Mouse (Mus musculus): ENCODE measurements around the gene Fam207a.

The Fam207a gene

DNA sequence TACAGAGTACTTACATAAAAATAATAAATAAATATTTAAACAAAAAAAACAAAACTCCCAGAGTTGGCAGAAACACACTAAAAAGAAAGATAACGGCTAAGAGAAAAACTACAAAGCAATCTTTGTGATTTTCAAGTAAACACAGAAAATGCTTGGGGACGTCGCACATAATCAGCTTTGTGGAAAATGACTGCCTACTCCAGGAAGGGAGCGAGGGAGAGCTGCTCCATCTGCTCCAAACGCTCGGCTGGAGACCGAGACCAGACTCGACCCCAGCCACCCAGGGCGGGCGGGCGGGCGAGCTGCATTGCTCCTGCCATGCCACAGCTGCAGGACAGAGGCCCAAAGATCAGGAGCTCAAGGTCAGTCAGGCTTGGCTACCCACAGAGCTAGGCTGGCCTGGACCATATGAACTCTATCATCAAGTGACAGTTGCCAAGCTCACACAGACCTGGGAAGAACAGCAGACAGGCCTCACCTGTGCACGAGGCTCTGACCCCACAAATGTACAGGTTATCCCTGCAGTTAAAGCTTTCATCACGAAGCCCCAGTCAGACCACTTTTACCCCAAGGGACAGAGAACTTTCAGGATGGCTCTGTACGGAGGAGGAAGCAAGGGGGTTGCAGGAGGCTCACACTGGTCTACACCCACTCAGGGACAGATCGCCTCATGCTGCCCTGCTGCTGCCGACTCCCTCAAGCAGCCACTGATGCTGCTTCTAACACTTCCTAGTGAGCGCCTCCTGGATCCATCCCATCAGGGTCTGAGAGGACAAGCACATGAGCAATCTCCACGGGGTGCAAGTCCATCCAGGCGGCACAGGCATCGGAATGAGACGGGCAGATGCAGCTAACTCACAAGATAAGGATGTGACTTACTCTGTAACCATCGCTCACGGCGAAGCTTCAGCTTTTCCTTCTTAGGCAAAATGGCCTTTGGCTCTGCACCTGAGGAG is 12.3 kb downstream of the Fam207a start:
- no peak for DNase-seq (ENCODE audit: low spot score)

- DNase-seq (ENCODE audit: low spot score): no peak
Observed at GRCm38 (mm10) chr10:77500636-77501035, 14.9 kb downstream of the Fam207a start.

DNA sequence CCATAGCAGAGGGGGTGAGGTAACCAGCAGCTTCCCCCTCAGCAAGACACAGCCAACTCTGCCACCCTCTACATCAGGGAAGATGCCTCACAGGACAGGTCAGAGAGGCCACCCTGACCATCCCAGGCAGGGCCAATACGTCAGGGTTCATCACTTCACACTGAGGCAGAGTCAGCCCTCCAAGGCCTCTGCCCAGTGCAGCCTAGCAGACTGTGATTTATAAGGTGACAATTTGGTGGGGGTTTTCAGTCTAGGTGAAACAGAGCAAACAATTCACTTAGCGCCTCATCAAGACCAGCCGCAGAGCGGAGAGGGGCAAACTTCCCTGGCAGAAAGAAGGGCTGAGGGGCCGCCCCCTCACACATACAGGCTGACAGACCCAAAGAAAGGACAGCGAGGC is 17.3 kb downstream of the Fam207a start:
- no peak for DNase-seq (ENCODE audit: low spot score)

- no peak for DNase-seq (ENCODE audit: low spot score)
Observed at GRCm38 (mm10) chr10:77497185-77497584, 18.4 kb downstream of the Fam207a start.

- no peak for DNase-seq (ENCODE audit: low spot score)
Observed at GRCm38 (mm10) chr10:77492885-77493284, 22.7 kb downstream of the Fam207a start.

GRCm38 (mm10) chr10:77491585-77491984 is 24.0 kb downstream of the Fam207a start:
- no peak for DNase-seq (ENCODE audit: low spot score)

DNA sequence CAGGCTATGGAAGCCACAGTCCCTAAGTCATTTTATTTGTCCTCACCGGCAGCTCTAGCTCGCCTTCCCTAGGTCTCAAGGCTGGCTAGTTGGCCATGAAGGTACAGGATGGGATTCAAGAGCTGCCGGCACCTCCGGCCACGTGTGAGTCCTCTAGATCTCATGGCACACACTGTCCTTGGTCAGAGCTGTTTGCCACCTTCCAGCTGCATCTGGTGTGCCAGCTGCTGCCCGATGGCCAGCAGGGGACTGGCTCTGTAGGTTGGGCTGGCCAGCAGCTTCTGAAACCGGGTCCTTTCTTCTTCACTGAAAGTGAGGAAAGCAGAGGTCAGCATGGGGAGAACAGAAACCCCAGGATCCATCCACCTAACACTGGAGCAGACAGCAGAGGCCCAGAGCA is 27.4 kb downstream of the Fam207a start:
- DNase-seq (ENCODE audit: low spot score): no peak

GRCm38 (mm10) chr10:77485786-77486185 is 29.8 kb downstream of the Fam207a start:
- DNase-seq (ENCODE audit: low spot score): no peak

GRCm38 (mm10) chr10:77484205-77484935 is 31.2 kb downstream of the Fam207a start:
- DNase-seq (ENCODE audit: low spot score): peak; percentile 76

DNA sequence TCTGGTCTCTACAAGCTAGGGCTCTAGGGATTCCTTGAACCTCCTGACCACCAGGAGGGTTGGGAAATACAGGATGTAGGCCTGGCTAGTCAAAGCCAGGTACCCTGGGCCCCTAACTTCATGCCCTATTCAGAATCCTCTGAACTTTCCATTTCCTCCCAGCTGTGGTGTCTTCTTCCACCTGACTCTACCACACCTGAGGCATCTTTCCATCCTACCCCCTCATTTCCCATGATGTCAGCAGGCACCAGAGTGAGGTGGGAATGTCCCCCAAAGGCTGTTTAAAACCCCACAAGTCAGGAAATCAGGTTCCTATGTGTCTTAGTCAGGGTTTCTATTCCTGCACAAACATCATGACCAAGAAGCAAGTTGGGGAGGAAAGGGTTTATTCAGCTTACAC is 33.8 kb downstream of the Fam207a start:
- DNase-seq (ENCODE audit: low spot score): no peak

DNA sequence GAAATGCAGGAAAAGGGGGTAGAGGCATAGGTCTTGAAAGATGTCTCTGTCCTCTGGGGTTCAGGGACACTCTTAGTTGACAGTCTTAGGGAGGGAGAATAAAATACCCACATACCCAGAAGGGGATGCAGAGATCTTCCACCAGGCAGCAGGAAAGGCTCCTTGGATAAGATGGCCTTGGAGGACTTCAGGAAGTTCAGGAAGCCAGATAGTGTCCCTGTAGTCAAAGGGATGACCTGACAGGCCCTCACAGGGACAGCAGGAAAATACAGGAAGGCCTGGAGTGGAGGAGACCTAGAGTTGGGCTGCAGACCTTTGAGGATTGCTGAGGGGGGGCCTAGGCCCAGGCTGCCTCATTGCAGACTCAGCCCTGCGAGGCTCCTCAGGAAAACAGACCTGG is 35.6 kb downstream of the Fam207a start:
- no peak for DNase-seq (ENCODE audit: low spot score)

GRCm38 (mm10) chr10:77476907-77477306 is 38.7 kb downstream of the Fam207a start:
- no peak for DNase-seq (ENCODE audit: low spot score)

GRCm38 (mm10) chr10:77472188-77472587 is 43.4 kb downstream of the Fam207a start:
- no peak for DNase-seq (ENCODE audit: low spot score)

- DNase-seq (ENCODE audit: low spot score): no peak
Observed at GRCm38 (mm10) chr10:77471512-77471911, 44.1 kb downstream of the Fam207a start.

GRCm38 (mm10) chr10:77470763-77471162 is 44.8 kb downstream of the Fam207a start:
- DNase-seq (ENCODE audit: low spot score): no peak

DNA sequence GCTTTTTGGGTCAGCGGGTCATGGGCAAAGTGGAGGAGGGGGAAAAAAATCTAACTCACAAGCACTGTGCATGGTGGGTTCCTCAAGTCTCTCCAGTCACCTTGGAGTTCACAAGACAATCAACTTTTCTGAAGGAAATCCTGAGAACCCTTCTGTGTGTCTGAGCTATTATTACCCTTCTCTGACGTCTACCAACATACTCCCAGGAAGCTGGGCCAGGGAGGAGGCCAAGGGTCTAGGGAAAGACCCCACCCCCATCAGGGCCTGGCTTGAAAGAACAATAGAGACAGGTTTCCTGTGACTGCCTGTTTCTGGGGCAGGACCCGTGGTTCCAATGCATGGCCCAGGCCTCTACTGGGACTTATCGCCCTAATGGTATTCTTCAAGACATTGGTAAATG is 46.9 kb downstream of the Fam207a start:
- no peak for DNase-seq (ENCODE audit: low spot score)

DNA sequence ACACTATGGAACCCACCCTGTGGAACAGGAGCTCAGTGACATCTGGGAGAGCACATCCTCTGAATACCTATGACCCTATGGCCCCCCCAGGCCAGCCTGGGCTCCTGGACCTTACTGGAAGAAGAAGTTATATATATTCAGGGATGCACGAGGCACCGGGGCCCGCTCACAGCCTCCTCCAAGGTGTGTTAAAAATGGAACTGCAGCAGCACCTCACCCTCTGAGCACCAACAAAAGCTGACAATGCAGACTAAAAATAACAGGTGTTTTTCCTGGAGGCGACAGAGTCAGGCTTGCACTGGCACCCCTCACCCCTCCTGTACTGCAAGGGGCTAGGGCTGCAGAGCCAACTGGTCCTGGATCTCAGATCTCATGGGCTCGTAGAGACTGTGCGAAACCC is 48.2 kb downstream of the Fam207a start:
- DNase-seq (ENCODE audit: low spot score): no peak

DNA sequence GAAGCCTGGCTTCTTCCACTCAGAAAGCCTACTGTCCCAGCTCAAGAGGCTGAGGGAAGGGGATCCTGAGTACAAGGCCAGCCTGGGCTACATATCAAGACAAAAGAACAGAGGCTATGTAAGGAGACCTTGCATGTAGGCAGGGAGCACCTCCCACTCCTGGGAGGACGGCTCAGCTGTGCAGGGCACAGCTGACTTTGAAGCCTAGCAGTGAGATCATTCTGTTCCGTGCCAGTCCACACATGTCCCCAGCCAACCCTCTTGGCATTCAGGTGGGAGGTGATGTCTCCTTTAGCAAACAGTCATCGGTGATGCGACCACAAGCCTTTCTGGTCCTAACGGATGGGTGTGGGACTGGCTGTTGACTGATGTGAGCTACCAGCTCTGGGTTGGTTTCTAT is 49.7 kb downstream of the Fam207a start:
- no peak for DNase-seq (ENCODE audit: low spot score)

DNA sequence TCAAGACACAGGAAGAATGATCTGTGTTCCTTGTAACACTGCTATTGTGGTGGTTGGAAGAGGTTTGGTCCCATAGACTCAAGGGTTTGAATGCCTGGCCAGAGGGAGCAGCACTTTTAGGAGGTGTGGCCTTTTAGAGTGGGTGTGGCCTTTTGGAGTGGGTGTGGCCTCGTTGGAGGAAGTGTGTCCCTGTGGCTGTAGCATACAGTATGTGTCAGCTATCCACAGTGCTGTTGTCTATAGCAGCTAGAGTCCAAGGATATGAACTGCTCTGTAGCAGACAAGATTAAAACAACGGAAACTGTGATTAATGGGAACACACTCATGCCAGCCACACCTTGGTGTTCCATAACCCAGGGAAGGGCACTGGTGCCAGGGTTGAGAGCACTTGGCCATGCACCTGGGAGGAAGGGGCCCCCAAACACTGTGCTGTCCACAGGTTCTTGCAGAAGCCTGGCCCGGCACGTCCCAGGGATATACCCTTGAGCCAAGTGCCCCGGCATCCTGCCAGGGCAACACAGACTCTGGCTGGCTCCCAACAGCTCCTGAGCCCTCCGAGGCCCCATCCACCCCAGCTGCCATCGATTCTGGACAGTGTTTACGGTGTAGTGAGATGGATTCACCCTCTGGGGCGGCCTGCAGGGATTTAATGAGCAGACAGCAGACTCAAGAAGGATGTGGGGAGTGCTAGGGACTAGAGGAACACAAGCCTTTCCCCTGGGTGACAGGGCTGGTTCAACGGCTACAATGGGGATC is 51.2 kb downstream of the Fam207a start:
- peak; percentile 64 for DNase-seq (ENCODE audit: low spot score)

GRCm38 (mm10) chr10:77461161-77461560 is 54.4 kb downstream of the Fam207a start:
- DNase-seq (ENCODE audit: low spot score): no peak

DNA sequence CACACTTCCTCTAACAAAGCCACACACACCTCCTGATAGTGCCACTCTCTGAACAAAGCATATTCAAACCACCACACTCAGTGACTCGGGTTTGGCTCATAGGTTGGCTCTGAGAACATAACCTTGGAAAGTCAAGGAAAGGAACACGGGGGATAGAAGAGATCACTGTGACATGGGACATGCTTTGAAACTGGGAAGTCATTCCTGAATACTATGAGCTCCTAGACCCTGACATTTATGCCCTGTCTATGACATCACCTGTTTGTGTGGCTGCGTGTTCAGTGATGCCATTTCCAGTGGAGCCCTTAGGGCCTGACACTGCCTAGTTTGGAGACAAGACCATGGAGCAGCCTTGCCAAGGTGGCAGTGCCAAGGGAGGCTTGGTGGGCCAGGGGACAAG is 57.9 kb downstream of the Fam207a start:
- no peak for DNase-seq (ENCODE audit: low spot score)

GRCm38 (mm10) chr10:77456507-77456906 is 59.1 kb downstream of the Fam207a start:
- DNase-seq (ENCODE audit: low spot score): no peak
